Mouse (Mus musculus) kidney, adult 2 months (tissue): ENCODE results near the gene Pld5. TPM values are rescaled to one million over a fixed set of nuclear protein-coding genes. Genes with fewer than 3 reads are reported as not detected.

Experiments
- DNase-seq: peaks from one replicate; pipeline ENCODE4 v3.0.0; 2021
- H3K27ac ChIP-seq: fragments of 200-500 bp; 2 replicates; pipeline ENCODE4 v1.5.1; 2012; ENCODE audit warnings: low read depth, low read length, control low read depth, inconsistent platforms; ENCODE audit not compliant: insufficient read depth
- H3K27me3 ChIP-seq: fragments of 200-500 bp; replicated peaks from 2 replicates; pipeline ENCODE4 v1.6.1; 2012; ENCODE audit warnings: mild to moderate bottlenecking, moderate library complexity, low read length, inconsistent platforms; ENCODE audit not compliant: control insufficient read depth, insufficient read depth
- H3K36me3 ChIP-seq: fragments of 200-500 bp; 2 replicates; pipeline ENCODE4 v1.6.1; 2012; ENCODE audit warnings: mild to moderate bottlenecking, moderate library complexity, low read length, inconsistent platforms; ENCODE audit not compliant: control insufficient read depth, insufficient read depth
- H3K4me1 ChIP-seq: fragments of 200-500 bp; 2 replicates; pipeline ENCODE4 v1.6.1; 2011; ENCODE audit warnings: low read length; ENCODE audit not compliant: control insufficient read depth, insufficient read depth
- H3K4me3 ChIP-seq: fragments of 200-500 bp; 2 replicates; pipeline ENCODE4 v1.5.1; 2011; ENCODE audit warnings: mild to moderate bottlenecking, low read depth, low read length, control low read depth; ENCODE audit not compliant: insufficient read depth
- CTCF ChIP-seq: fragments of 200-500 bp; conservative IDR thresholded peaks from 2 replicates; pipeline ENCODE4 v1.5.1; 2011; ENCODE audit warnings: low read depth, mild to moderate bottlenecking, control low read depth, low read length, moderate library complexity, mixed read lengths; ENCODE audit not compliant: insufficient read depth, insufficient read length
- POLR2A ChIP-seq: fragments of 200-500 bp; IDR thresholded peaks from one replicate; pipeline ENCODE4 v1.6.1; 2011; ENCODE audit warnings: low read depth, low read length, control low read depth
- WGBS: fragments of 180-500 bp; shearing (Covaris S2); methylation state at CpG from one replicate; pipeline ENCODE4 v1.1.7; 2018; 5-methylcytosine and 5-hydroxymethylcytosine counted together
- polyA plus RNA-seq: library from polyadenylated mRNA; depleted of rRNA; stranded (reverse); fragments of >200 nt; gene quantifications from 2 replicates; pipeline ENCODE4 v1.2.3, GENCODE M21; 2012

Pld5 gene
- polyA plus RNA-seq, 1 experiment = not detected

GRCm38 (mm10) chr1:175923848-175924787 is 351.0 kb downstream of the Pld5 start:
- H3K4me1 ChIP-seq = no peaks in the 10 kb centered on the region
- H3K36me3 ChIP-seq = no peaks in the 10 kb centered on the region
- H3K27me3 ChIP-seq = no peaks in the 10 kb centered on the region
- 50% methylated on average over 7 of the region's 7 CpGs for WGBS
- DNase-seq = peak; percentile 65
- no peak overlapping the region for H3K27ac ChIP-seq
- TF ChIP-seq POLR2A (no peak), CTCF (peak; percentile 81)
- H3K4me3 ChIP-seq = no peak overlapping the region

GRCm38 (mm10) chr1:175921091-175921490 is 354.0 kb downstream of the Pld5 start:
- 82% methylated on average over 8 of the region's 8 CpGs for whole genome bisulfite sequencing

GRCm38 (mm10) chr1:175920029-175920428 is 355.1 kb downstream of the Pld5 start, which contains the start of gene Gm38100:
Gm38100 (plus strand) TSS chr1:175920329.
- H3K4me3 ChIP-seq = no peak within 1 kb of the TSS
- DNase-seq = no peak
- 83% methylated on average over 9 of the region's 9 CpGs for WGBS
- H3K27me3 ChIP-seq = no peaks in the 10 kb centered on the region
- TF ChIP-seq POLR2A = no peak
- TF ChIP-seq CTCF = no peak
- H3K27ac ChIP-seq = no peak within 1 kb of the TSS
- H3K4me1 ChIP-seq = no peaks in the 10 kb centered on the region
- no peaks in the 10 kb centered on the region for H3K36me3 ChIP-seq

More at GRCm38 (mm10) chr1:175921091-175921490, 354.0 kb downstream of the Pld5 start:
- TF ChIP-seq POLR2A (no peak), CTCF (no peak)
- Histone ChIP-seq H3K27me3 (no peaks in the 10 kb centered on the region), H3K27ac (no peak overlapping the region), H3K4me3 (no peak overlapping the region), H3K4me1 (no peaks in the 10 kb centered on the region), H3K36me3 (no peaks in the 10 kb centered on the region)
- no peak for DNase-seq

GRCm38 (mm10) chr1:175913728-175914303 is 361.3 kb downstream of the Pld5 start:
- H3K36me3 ChIP-seq = no peaks in the 10 kb centered on the region
- no peak overlapping the region for H3K4me3 ChIP-seq
- TF ChIP-seq POLR2A = no peak
- TF ChIP-seq CTCF = no peak
- H3K27me3 ChIP-seq = no peaks in the 10 kb centered on the region
- peak; percentile 2 for DNase-seq
- 56% methylated on average over 5 of the region's 5 CpGs for WGBS
- no peaks in the 10 kb centered on the region for H3K4me1 ChIP-seq
- H3K27ac ChIP-seq = no peak overlapping the region
